Mouse (Mus musculus) intestine, postnatal 0 days (tissue): Measurements from ENCODE around the gene Tmem30b. TPM values are rescaled to one million over a fixed set of nuclear protein-coding genes. Genes with fewer than 3 reads are reported as not detected.
"Not testable (repeated sequence)": the region's sequence is repeated elsewhere in the genome, so short reads cannot be mapped to it uniquely, and the experiment has no call there.

Experiments used
- ATAC-seq: fragments of 200-750 bp; cut with Nextera tagmentation; 2 replicates; pipeline ENCODE4 v1.8.0; 2017; ENCODE audit warnings: mild to moderate bottlenecking, moderate TSS enrichment, moderate library complexity
- H3K27ac ChIP-seq: fragments of 300-500 bp; sonication (generic); 2 replicates; pipeline ENCODE4 v1.5.1; 2014; ENCODE audit warnings: mild to moderate bottlenecking, low read depth, low read length, moderate library complexity
- H3K27me3 ChIP-seq: fragments of 300-500 bp; sonication (generic); replicated peaks from 2 replicates; pipeline ENCODE4 v1.6.1; 2014; ENCODE audit warnings: low read length, mixed read lengths; ENCODE audit not compliant: control insufficient read depth, insufficient read depth
- H3K36me3 ChIP-seq: fragments of 300-500 bp; sonication (generic); 2 replicates; pipeline ENCODE4 v1.6.1; 2014; ENCODE audit warnings: mild to moderate bottlenecking, moderate library complexity; ENCODE audit not compliant: control insufficient read depth, insufficient read depth
- H3K4me1 ChIP-seq: fragments of 300-500 bp; sonication (generic); replicated peaks from 2 replicates; pipeline ENCODE4 v1.6.1; 2014; ENCODE audit warnings: antibody characterized with exemption, low read length, mixed read lengths; ENCODE audit not compliant: control insufficient read depth, insufficient read depth
- H3K4me2 ChIP-seq: fragments of 300-500 bp; sonication (generic); replicated peaks from 2 replicates; pipeline ENCODE4 v1.6.1; 2014; ENCODE audit warnings: low read depth, mild to moderate bottlenecking, moderate library complexity
- H3K4me3 ChIP-seq: fragments of 300-500 bp; sonication (generic); 2 replicates; pipeline ENCODE4 v1.5.1; 2014; ENCODE audit warnings: low read depth, low read length
- H3K9ac ChIP-seq: fragments of 300-500 bp; sonication (generic); 2 replicates; pipeline ENCODE4 v1.6.1; 2014; ENCODE audit warnings: mild to moderate bottlenecking, low read depth, low read length
- H3K9me3 ChIP-seq: fragments of 300-500 bp; sonication (generic); 2 replicates; pipeline ENCODE4 v1.6.1; 2016; ENCODE audit warnings: mixed run types; ENCODE audit not compliant: control insufficient read depth
- CTCF ChIP-seq: sonication (generic); IDR thresholded peaks from 2 replicates; pipeline ENCODE4 v1.5.1; 2016; ENCODE audit warnings: low read depth, mild to moderate bottlenecking, control low read depth, antibody characterized with exemption, moderate library complexity
- WGBS: fragments of 180-500 bp; shearing (Covaris S2); extraction: QIAGEN DNeasy Blood & Tissue Kit; methylation state at CpG from one replicate; pipeline ENCODE4 v1.1.7; 2014; 5-methylcytosine and 5-hydroxymethylcytosine counted together
- polyA plus RNA-seq: library from polyadenylated mRNA; unstranded; fragments of >200 nt; fragmentation: Nextera tagmentation; extraction: Ambion mirVana; gene quantifications from 2 replicates; pipeline ENCODE4 v1.2.1, GENCODE M21; 2015

Gene Tmem30b
- polyA plus RNA-seq, 1 experiment from 2014 or later = 84.5 TPM

GRCm38 (mm10) chr12:73534591-73534990, 11.6 kb downstream of the Tmem30b start:
- Histone ChIP-seq H3K9me3 (no peaks in the 10 kb centered on the region), H3K4me2 (no peak overlapping the region)

GRCm38 (mm10) chr12:73531889-73532479, 14.2 kb downstream of the Tmem30b start:
- Histone ChIP-seq H3K9me3 (no peaks in the 10 kb centered on the region), H3K4me1 (no peaks in the 10 kb centered on the region), H3K27ac (no peak overlapping the region), H3K9ac (no peak overlapping the region), H3K4me3 (no peak overlapping the region), H3K36me3 (no peaks in the 10 kb centered on the region), H3K4me2 (no peak overlapping the region), H3K27me3 (no peaks in the 10 kb centered on the region)
- WGBS = 74% methylated on average over 11 of the region's 11 CpGs
- no peak for ATAC-seq
- TF ChIP-seq CTCF = no peak

More at GRCm38 (mm10) chr12:73534591-73534990, 11.6 kb downstream of the Tmem30b start:
- Histone ChIP-seq H3K4me3 (no peak overlapping the region), H3K27me3 (no peaks in the 10 kb centered on the region), H3K4me1 (no peaks in the 10 kb centered on the region), H3K36me3 (no peaks in the 10 kb centered on the region), H3K9ac (no peak overlapping the region), H3K27ac (no peak overlapping the region)
- ATAC-seq = no peak
- TF ChIP-seq CTCF = peak; percentile 84
- 11% methylated on average over 9 of the region's 9 CpGs for WGBS

- H3K27ac ChIP-seq = no peak overlapping the region
- WGBS = 34% methylated on average over 11 of the region's 11 CpGs
- H3K4me1 ChIP-seq = no peaks in the 10 kb centered on the region
- no peaks in the 10 kb centered on the region for H3K36me3 ChIP-seq
- no peaks in the 10 kb centered on the region for H3K27me3 ChIP-seq
- ATAC-seq = peak; percentile 76
- H3K9ac ChIP-seq = no peak overlapping the region
- H3K9me3 ChIP-seq = no peaks in the 10 kb centered on the region
- H3K4me2 ChIP-seq = peak overlapping the region; percentile 52
- TF ChIP-seq CTCF = no peak
- H3K4me3 ChIP-seq = 0 out of 2 replicates have a peak overlapping the region, but pooled peaks have one; percentile 11
Observed at GRCm38 (mm10) chr12:73529590-73529989, 16.6 kb downstream of the Tmem30b start.

GRCm38 (mm10) chr12:73529131-73529530, 17.1 kb downstream of the Tmem30b start:
- H3K4me3 ChIP-seq = 0 out of 2 replicates have a peak overlapping the region, but pooled peaks have one; percentile 11
- no peak overlapping the region for H3K27ac ChIP-seq
- no peak overlapping the region for H3K9ac ChIP-seq
- no peaks in the 10 kb centered on the region for H3K36me3 ChIP-seq
- TF ChIP-seq CTCF = no peak
- no peaks in the 10 kb centered on the region for H3K4me1 ChIP-seq
- peak overlapping the region; percentile 52 for H3K4me2 ChIP-seq
- H3K27me3 ChIP-seq = no peaks in the 10 kb centered on the region
- no peak for ATAC-seq
- WGBS = 42% methylated on average over 9 of the region's 9 CpGs
- no peaks in the 10 kb centered on the region for H3K9me3 ChIP-seq

GRCm38 (mm10) chr12:73528142-73528541, 18.1 kb downstream of the Tmem30b start:
- H3K9me3 ChIP-seq, H3K27ac ChIP-seq, H3K4me1 ChIP-seq, H3K4me2 ChIP-seq, H3K27me3 ChIP-seq, H3K9ac ChIP-seq, ATAC-seq, H3K36me3 ChIP-seq, H3K4me3 ChIP-seq: not testable (repeated sequence)
- WGBS = 96% methylated on average over 1 of the region's 1 CpGs

GRCm38 (mm10) chr12:73525254-73525885, 20.8 kb downstream of the Tmem30b start:
- H3K9ac ChIP-seq = no peak overlapping the region
- no peak overlapping the region for H3K4me3 ChIP-seq
- H3K36me3 ChIP-seq = no peaks in the 10 kb centered on the region
- TF ChIP-seq CTCF = no peak
- no peak overlapping the region for H3K4me2 ChIP-seq
- H3K9me3 ChIP-seq = no peaks in the 10 kb centered on the region
- H3K27me3 ChIP-seq = no peaks in the 10 kb centered on the region
- no peak for ATAC-seq
- 72% methylated on average over 8 of the region's 8 CpGs for WGBS
- H3K27ac ChIP-seq = no peak overlapping the region
- no peaks in the 10 kb centered on the region for H3K4me1 ChIP-seq
